Mouse (Mus musculus): Measurements from ENCODE around the gene Timm13.

Gene Timm13

GRCm38 (mm10) chr10:80904004-80904693 lies 3.4 kb upstream of the Timm13 start:
- peak; percentile 85 for DNase-seq (ENCODE audit: low spot score)

- no peak for DNase-seq (ENCODE audit: low spot score)
Measured at GRCm38 (mm10) chr10:80903282-80903681, 2.5 kb upstream of the Timm13 start.

GRCm38 (mm10) chr10:80902273-80902940 lies 1.6 kb upstream of the Timm13 start:
- DNase-seq (ENCODE audit: low spot score): no peak

- DNase-seq (ENCODE audit: low spot score): no peak
Measured at GRCm38 (mm10) chr10:80901409-80902272, 872 bp upstream of the Timm13 start.

GRCm38 (mm10) chr10:80899591-80900317 lies 1.0 kb downstream of the Timm13 start:
- DNase-seq (ENCODE audit: low spot score): no peak

- no peak for DNase-seq (ENCODE audit: low spot score)
Measured at GRCm38 (mm10) chr10:80899074-80899473, 1.7 kb downstream of the Timm13 start.

- DNase-seq (ENCODE audit: low spot score): no peak
Measured at GRCm38 (mm10) chr10:80897861-80898510, 2.8 kb downstream of the Timm13 start.

- DNase-seq (ENCODE audit: low spot score): no peak
Measured at GRCm38 (mm10) chr10:80896581-80897485, 3.9 kb downstream of the Timm13 start.

GRCm38 (mm10) chr10:80895697-80896096 lies 5.1 kb downstream of the Timm13 start:
- no peak for DNase-seq (ENCODE audit: low spot score)

GRCm38 (mm10) chr10:80895100-80895499 lies 5.7 kb downstream of the Timm13 start:
- no peak for DNase-seq (ENCODE audit: low spot score)

GRCm38 (mm10) chr10:80887181-80887580 lies 13.6 kb downstream of the Timm13 start:
- DNase-seq (ENCODE audit: low spot score): peak; percentile 89

- peak; percentile 50 for DNase-seq (ENCODE audit: low spot score)
Measured at GRCm38 (mm10) chr10:80881301-80881700, 19.5 kb downstream of the Timm13 start.

- no peak for DNase-seq (ENCODE audit: low spot score)
Measured at GRCm38 (mm10) chr10:80880901-80881300, 19.9 kb downstream of the Timm13 start.

- DNase-seq (ENCODE audit: low spot score): peak; percentile 75
Measured at GRCm38 (mm10) chr10:80880131-80880641, 20.6 kb downstream of the Timm13 start.

GRCm38 (mm10) chr10:80876594-80876993 lies 24.2 kb downstream of the Timm13 start:
- DNase-seq (ENCODE audit: low spot score): peak; percentile 40

- peak; percentile 69 for DNase-seq (ENCODE audit: low spot score)
Measured at GRCm38 (mm10) chr10:80876028-80876427, 24.7 kb downstream of the Timm13 start.

- no peak for DNase-seq (ENCODE audit: low spot score)
Measured at GRCm38 (mm10) chr10:80874035-80874434, 26.7 kb downstream of the Timm13 start.

GRCm38 (mm10) chr10:80871581-80871980 lies 29.2 kb downstream of the Timm13 start, which contains the start of gene Tmprss9:
Tmprss9 (plus strand) TSS chr10:80871848.
- no peak for DNase-seq (ENCODE audit: low spot score)

GRCm38 (mm10) chr10:80870993-80871392 lies 29.8 kb downstream of the Timm13 start:
- DNase-seq (ENCODE audit: low spot score): no peak

- no peak for DNase-seq (ENCODE audit: low spot score)
Measured at GRCm38 (mm10) chr10:80864446-80864845, 36.3 kb downstream of the Timm13 start.

All from MN1 (cell line).